Mouse (Mus musculus): ENCODE measurements at regions not wholly inside any gene's neighbourhood (a gene's known extent, or its start where the extent isn't known, plus 50 kb on each side); places are given as distances from the start of the nearest gene placed in this dataset.

GRCm38 (mm10) chr2:169447495-169448280, 139.9 kb downstream of the Gm11011 start:
- DNase-seq: no peak

DNA sequence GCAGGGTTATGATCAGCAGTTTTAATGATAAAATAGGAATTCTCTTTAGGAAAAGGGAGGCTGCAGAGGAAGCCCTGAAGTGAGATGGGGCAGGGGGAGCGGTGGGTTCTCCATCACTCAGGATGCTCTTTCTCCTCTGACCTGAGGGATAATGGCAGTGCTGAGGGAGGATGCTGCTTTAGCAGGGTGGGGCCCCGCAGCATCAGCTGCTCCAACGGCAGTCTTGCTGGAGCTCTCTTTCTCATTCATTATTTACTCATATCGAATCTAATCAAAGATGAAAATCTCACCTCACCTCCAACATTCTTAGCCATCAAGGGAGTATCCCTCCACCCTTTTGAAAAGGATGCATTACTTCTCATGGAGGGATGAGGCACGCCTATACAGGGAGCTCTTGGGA, 141.7 kb downstream of the Gm11011 start:
- no peak for DNase-seq

DNA sequence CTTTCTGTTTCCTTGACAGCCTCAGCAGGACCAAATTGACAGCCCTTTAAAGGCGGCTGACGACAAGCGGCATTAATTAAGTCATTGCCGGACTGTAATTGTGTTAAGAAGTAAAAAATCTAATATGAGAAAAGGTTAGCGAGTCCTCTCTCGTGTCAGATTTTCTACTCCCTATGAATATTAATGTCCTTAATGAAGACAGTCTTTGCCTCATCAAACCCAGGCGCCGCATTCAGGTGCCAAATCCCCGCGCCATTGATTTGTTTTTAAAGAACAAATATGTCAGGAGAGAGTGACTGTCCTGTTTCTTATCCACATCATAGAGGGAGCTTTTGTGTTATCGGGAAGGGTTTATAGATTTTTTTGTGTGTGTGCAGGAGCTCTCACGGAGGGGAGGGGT, 142.2 kb downstream of the Gm11011 start:
- no peak for DNase-seq

- DNase-seq: no peak
Observed at GRCm38 (mm10) chr2:169443271-169443670, 144.3 kb downstream of the Gm11011 start.

GRCm38 (mm10) chr2:169431516-169431915, 156.0 kb downstream of the Gm11011 start:
- no peak for DNase-seq

DNA sequence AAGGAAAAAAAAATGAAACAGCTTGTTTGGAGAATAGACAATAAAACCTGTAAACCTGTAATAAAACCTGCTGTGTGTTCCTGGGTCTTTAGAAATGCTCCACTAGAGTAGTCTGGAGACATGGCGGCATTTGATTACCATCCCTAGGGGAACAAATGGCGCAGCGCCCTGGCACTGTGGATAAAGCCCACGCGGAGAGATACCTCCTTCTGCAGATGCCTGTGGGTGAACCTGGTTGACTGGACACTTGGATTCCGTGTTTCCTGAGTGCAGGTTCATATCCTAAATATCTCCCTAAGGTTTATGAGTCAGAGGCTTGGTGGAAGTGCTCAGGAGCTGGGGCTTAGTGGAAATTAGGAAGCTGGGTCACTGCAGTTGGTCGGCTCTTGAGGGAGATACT, 158.1 kb downstream of the Gm11011 start:
- DNase-seq: no peak

DNA sequence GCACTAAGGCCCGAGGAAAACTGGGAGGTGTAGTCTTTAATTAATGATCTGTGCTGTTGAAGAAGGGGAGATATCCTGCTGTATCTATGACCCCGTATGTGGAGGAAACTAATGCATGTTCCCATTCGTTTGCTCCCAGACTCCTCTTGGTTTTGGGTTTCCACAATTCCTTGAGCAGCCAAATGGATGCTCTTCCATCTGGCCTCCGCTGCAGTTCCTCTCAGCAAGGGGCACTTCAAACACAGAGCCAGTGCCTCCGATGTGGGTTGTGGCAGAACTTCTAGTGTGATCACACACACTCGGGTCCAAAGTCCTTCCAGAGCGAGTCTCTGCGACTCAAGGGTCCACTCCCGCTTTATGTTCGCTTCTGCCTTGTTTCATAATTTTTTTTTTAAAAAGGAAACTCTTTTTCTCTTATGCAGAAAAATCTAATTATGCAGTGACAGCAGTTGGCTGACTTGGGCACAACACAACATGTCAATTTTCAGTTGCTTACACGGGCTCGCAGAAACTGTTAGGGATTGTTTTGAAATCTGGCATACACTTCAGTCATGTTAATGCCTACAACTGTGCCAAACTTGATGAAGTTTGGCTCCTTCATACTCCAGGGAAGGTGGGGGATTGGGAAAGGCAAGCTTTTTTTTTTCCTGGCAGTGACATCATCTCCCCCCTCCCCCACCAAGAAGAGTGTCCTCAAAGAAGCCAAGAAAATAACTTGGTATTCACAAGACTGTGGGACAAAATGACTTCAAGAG, 163.2 kb downstream of the Gm11011 start:
- DNase-seq: no peak

DNA sequence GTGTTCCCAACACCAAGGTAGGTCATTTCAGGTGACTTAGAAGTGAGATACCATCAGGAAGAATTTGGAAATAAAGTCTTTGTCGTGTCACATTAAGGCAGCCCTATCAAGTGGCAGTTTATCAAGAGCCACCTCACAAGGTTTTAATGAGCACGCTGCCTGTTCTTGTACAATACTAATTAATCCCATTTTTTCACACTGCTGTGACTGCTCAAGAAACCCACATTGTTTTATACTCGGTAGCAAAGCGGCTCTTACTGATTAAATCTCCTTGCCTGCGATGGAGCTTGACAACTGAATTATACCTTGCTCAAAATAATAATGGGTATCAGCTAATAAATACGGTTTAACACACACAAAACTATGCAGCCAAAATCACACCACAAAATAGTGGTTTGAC, 175.2 kb downstream of the Gm11011 start:
- no peak for DNase-seq

DNA sequence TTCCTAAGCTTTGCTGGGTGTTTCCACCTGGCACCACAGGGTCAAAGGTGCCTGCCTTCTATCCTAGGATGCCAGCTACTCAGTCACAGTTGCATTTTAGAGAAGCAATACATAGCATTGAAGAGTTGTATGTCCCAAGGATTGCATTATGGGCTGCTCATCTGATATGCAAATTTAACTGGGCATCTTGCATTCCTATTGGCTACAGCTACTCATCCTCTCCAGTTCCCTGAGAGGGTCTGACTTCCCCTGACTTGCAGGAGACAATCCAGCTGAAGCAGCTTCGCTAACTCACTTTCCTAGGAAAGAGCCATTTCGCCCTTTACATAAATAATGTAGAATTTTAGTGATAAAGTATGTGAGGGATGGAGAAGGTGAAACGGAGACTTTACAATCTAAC, 177.5 kb downstream of the Gm11011 start:
- DNase-seq: no peak

- DNase-seq: no peak
Observed at GRCm38 (mm10) chr2:169404908-169405690, 182.4 kb downstream of the Gm11011 start.

DNA sequence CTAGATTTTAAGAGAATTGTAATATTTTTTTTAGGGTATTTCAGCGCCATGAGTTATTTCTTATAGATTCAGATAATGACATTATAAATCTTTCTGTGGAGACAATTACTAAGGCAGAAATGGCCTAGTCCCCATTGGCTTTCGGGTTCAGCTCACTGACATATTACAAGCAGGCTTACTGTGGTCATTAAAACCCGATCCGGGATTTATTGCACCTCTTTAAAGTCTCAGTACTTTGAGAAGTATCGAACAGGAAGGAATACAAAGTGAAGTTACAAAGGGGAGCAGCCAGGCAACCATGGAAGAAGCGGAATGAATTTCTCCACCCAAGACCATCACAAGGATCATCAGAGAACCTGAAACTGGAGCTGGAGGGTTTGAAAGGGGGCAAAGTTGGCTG, 189.8 kb downstream of the Gm11011 start:
- no peak for DNase-seq

DNA sequence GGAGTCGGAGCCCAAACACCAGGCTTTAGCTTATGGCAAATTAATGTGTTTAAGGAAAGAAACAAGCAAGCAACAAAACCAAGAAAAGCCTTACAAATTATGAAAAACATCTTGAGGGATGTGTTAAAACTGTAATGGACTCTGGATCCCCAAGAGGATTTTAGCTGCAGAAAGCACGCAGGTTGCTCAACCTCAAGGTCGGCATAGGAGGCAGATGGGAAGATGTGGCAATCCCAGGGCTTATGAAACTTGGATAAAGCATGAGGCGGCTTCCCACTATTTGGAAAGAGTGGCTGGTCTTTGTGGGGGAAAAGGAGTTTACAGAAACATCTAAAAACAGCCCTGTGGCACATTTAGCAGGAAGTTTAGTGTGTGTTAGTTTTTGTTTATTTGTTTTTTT, 190.5 kb downstream of the Gm11011 start:
- DNase-seq: no peak

DNA sequence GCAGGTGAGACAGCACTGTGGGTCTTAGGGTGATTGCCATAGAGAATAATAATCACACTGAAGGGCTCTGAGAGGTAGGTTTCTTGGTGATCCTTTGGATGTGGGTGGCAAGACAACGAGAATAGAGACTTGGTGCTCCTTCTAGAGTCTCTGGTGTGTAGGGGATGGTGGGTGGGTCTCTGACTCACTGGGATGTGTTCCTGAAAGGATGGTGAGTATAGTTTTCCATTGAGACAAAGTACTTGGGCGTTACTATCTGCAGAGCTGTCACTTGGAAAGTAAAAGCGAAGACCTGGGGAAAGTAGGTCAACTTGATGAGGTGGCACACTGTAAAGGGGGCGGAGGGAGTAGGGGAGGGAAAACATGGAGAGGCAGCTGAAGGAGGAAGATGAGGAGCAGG, 191.3 kb downstream of the Gm11011 start:
- no peak for DNase-seq

DNA sequence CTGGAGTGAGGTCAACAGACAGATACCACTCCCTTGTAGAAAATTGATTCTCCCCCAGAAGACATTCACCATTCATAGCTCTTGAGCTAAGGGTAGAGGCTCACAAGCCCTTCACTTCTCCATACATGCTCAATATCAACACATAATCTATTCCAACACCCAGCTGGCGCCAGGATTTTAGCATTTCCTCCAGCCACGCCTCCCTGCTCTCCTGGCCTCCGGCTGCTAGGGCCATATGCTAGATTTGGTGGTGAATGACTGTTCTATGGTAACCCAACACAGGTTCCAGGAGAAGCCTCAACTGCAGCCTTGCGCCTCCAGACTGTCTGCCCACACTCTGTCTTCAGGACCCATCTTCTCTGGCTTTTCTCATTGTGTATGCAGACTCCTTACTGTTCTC, 197.9 kb downstream of the Gm11011 start:
- DNase-seq: no peak

DNA sequence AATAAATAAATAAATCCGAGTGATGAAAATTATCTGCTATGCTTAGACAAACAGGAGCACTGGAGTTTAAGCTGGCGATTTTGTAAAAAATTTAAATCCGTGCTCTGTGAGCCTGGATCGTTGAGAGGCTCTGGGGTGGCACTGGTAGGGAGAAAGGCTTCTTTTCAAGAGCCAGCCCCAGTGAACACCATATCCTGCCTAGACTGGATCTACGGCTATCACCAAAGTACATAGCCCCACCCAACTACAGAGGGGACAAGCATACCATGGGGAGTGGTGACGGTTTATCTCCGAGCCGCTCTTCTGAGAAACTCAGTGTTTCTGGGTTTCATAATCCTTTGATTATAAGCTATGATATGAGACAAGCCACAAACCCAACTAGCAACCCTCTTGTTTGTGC, 199.0 kb downstream of the Gm11011 start:
- DNase-seq: no peak

GRCm38 (mm10) chr2:169387765-169388518, 199.6 kb downstream of the Gm11011 start:
- no peak for DNase-seq

GRCm38 (mm10) chr2:169383701-169384100, 203.8 kb downstream of the Gm11011 start:
- DNase-seq: no peak

DNA sequence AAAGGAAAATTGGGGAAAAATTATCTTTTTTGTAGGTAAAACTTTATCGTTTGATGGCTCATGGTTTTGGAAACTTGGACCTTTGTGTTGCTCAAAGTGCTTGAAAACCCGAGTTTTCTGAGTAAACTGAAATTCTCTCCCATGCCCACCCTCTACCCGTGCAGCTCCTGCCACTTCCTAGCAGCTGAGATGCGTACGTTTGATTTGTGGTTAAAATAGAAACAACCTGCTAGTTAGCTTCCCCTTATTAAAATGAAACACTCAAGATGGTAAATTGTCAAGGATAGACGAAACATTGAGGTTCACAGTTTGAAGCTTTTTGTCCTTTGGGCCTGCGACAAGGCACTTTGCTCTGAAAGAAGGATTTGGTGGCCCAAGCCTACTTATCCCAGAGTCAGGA, 214.5 kb downstream of the Gm11011 start:
- no peak for DNase-seq

DNA sequence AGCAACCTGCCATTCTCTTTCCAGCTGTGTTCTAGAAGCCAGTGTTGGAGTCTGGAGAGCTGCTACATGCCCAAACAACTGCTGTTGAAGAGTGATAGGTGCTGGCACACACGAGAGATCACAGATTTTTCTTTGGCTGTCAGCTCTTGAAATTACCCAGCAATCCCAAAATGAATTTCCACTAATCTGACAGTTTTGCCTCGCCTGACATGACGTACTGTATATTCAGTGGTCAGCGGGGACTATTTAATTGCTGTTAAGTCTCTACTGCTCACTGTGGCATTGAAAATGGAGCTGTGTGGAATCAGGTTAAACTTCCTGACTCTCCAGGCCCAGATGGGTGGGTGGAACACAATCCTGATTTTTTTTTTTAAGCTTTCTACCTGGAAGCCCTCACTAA, 222.5 kb downstream of the Gm11011 start:
- DNase-seq: no peak

DNA sequence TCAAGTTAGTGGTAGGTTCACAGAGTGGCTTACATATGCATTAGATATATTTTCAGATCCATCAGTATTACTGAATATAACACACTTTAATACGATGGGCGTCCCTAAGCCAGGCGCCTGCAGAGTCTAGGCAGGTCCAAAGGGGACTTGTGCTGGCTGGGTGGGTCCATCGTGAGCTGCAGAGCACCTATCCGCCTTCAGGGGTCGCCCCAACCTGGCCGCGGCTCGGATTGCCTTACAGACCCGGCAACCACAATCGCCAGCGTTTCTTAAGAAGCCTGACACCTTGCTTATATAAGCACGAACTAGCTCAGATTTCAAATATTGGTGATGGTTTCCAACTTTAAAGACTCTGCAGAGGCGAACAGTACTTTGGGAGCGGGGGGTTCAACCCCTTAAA, 227.3 kb downstream of the Gm11011 start:
- DNase-seq: no peak

DNA sequence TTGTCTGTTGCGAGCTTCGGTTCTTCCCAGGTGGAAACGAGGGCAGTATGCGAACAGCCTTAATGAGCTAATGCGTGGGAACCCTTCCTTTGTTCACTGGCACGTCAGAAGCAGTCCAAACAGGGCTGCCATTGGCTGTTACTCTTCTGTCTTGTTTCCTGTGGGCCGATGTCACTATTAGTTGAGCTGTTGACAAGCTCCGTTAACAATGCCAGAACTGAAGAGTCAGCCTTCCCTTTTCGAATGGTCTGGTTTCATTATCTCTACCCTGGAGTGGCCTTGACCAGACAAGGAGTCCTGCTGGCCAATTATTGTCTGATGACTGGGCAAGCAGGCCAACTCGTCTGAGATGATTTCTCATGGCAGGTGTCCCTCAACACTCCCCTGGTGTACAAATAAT, 230.1 kb downstream of the Gm11011 start:
- DNase-seq: no peak

DNA sequence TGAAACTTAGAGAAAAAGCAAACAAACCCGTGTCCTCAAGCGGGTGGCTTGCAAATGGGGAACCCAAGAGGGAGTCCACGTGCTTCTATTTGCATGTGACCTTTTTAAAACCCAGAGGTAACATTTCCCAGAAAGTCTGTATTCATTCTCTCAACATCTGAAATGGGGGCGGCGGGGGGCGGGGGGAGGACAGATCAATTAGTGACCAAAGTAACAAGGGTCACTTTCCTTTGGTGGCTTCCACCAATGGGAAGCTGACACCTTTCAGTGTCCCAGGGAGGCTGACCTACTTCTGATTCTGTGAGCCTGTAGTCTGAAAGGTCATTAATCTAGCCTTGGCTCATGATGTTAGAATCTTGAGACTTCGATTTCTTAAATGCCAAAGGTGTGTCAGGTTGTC, 236.0 kb downstream of the Gm11011 start:
- no peak for DNase-seq

GRCm38 (mm10) chr2:169346107-169346506, 241.4 kb downstream of the Gm11011 start:
- DNase-seq: no peak
